Mouse (Mus musculus) hindbrain, embryonic 15.5 days (tissue): Measurements from ENCODE around the gene Eif2ak4. TPM values are rescaled to one million over a fixed set of nuclear protein-coding genes. Genes with fewer than 3 reads are reported as not detected.

ENCODE experiments used
- ATAC-seq: fragments of 200-750 bp; cut with Nextera tagmentation; 2 replicates; pipeline ENCODE4 v1.8.0; 2017; ENCODE audit warnings: low read depth, moderate number of reproducible peaks, moderate TSS enrichment; ENCODE audit not compliant: low FRiP score
- H3K27ac ChIP-seq: fragments of 300-500 bp; sonication (generic); replicated peaks from 2 replicates; pipeline ENCODE4 v1.5.1; 2015; ENCODE audit warnings: mild to moderate bottlenecking, inconsistent platforms
- H3K27me3 ChIP-seq: fragments of 300-500 bp; sonication (generic); 2 replicates; pipeline ENCODE4 v1.6.1; 2015; ENCODE audit warnings: control low read depth, inconsistent platforms
- H3K36me3 ChIP-seq: fragments of 300-500 bp; sonication (generic); 2 replicates; pipeline ENCODE4 v1.6.1; 2015; ENCODE audit warnings: control low read depth, inconsistent platforms
- H3K4me1 ChIP-seq: fragments of 300-500 bp; sonication (generic); replicated peaks from 2 replicates; pipeline ENCODE4 v1.6.1; 2015; ENCODE audit warnings: control low read depth, inconsistent platforms
- H3K4me2 ChIP-seq: fragments of 300-500 bp; sonication (generic); 2 replicates; pipeline ENCODE4 v1.6.1; 2015; ENCODE audit warnings: moderate library complexity, mild to moderate bottlenecking, inconsistent platforms
- H3K4me3 ChIP-seq: fragments of 300-500 bp; sonication (generic); 2 replicates; pipeline ENCODE4 v1.5.1; 2015; ENCODE audit warnings: mild to moderate bottlenecking, inconsistent platforms
- H3K9ac ChIP-seq: fragments of 300-500 bp; sonication (generic); 2 replicates; pipeline ENCODE4 v1.6.1; 2015; ENCODE audit warnings: inconsistent platforms
- H3K9me3 ChIP-seq: fragments of 300-500 bp; sonication (generic); 2 replicates; pipeline ENCODE4 v1.6.1; 2016; ENCODE audit warnings: control low read depth, inconsistent platforms
- WGBS: fragments of 180-500 bp; shearing (Covaris S2); methylation state at CpG from one replicate; pipeline ENCODE4 v1.1.7; 2015; 5-methylcytosine and 5-hydroxymethylcytosine counted together
- polyA plus RNA-seq: library from polyadenylated mRNA; unstranded; fragments of >200 nt; fragmentation: Nextera tagmentation; extraction: Ambion mirVana; gene quantifications from 2 replicates; pipeline ENCODE4 v1.2.1, GENCODE M21; 2015

Gene Eif2ak4
- polyA plus RNA-seq, 1 experiment from 2014 or later = 9.3 TPM

- Histone ChIP-seq H3K27me3 (no peaks in the 10 kb centered on the region), H3K36me3 (peaks cover 22% of the 10 kb centered on the region), H3K9me3 (no peaks in the 10 kb centered on the region), H3K4me3 (no peak overlapping the region), H3K4me2 (no peak overlapping the region), H3K27ac (peak overlapping the region; percentile 48; the same call in 1 of the 2 replicates), H3K9ac (no peak overlapping the region), H3K4me1 (peaks cover 16% of the 10 kb centered on the region)
- 35% methylated on average over 13 of the region's 13 CpGs for WGBS
- ATAC-seq = peak; percentile 76; the same call in 1 of the 2 replicates
Measured at GRCm38 (mm10) chr2:118445696-118446674, 57.6 kb downstream of the Eif2ak4 start.

GRCm38 (mm10) chr2:118448181-118448580 lies 59.8 kb downstream of the Eif2ak4 start:
- Histone ChIP-seq H3K9me3 (no peaks in the 10 kb centered on the region), H3K27ac (no peak overlapping the region), H3K4me3 (no peak overlapping the region), H3K27me3 (no peaks in the 10 kb centered on the region), H3K9ac (no peak overlapping the region), H3K36me3 (peaks cover 22% of the 10 kb centered on the region), H3K4me2 (no peak overlapping the region), H3K4me1 (peaks cover 16% of the 10 kb centered on the region)
- ATAC-seq = no peak
- WGBS = 70% methylated on average over 12 of the region's 12 CpGs

GRCm38 (mm10) chr2:118451056-118451455 lies 62.6 kb downstream of the Eif2ak4 start:
- H3K27me3 ChIP-seq = no peaks in the 10 kb centered on the region
- no peak for ATAC-seq
- peaks cover 12% of the 10 kb centered on the region for H3K36me3 ChIP-seq
- peaks cover 8% of the 10 kb centered on the region; the same call in 1 of the 2 replicates for H3K4me1 ChIP-seq
- no peak overlapping the region for H3K4me2 ChIP-seq
- H3K9ac ChIP-seq = no peak overlapping the region
- 91% methylated on average over 6 of the region's 6 CpGs for WGBS
- H3K27ac ChIP-seq = no peak overlapping the region
- H3K9me3 ChIP-seq = no peaks in the 10 kb centered on the region
- no peak overlapping the region for H3K4me3 ChIP-seq

- Histone ChIP-seq H3K27ac (peak overlapping the region; percentile 78), H3K36me3 (no peaks in the 10 kb centered on the region), H3K4me2 (no peak overlapping the region), H3K9me3 (no peaks in the 10 kb centered on the region), H3K27me3 (no peaks in the 10 kb centered on the region), H3K4me3 (no peak overlapping the region), H3K4me1 (peaks cover 10% of the 10 kb centered on the region), H3K9ac (no peak overlapping the region)
- ATAC-seq = no peak
- 55% methylated on average over 3 of the region's 3 CpGs for WGBS
Measured at GRCm38 (mm10) chr2:118457029-118457428, 68.6 kb downstream of the Eif2ak4 start.

- peaks cover 10% of the 10 kb centered on the region for H3K4me1 ChIP-seq
- ATAC-seq = peak; percentile 90
- no peak overlapping the region for H3K4me3 ChIP-seq
- 0 out of 2 replicates have a peak, but pooled peaks cover 1% of the 10 kb centered on the region for H3K36me3 ChIP-seq
- peak overlapping the region; percentile 78 for H3K27ac ChIP-seq
- H3K9ac ChIP-seq = 0 out of 2 replicates have a peak overlapping the region, but pooled peaks have one; percentile 10
- no peaks in the 10 kb centered on the region for H3K27me3 ChIP-seq
- H3K4me2 ChIP-seq = no peak overlapping the region
- no peaks in the 10 kb centered on the region for H3K9me3 ChIP-seq
- WGBS = 47% methylated on average over 13 of the region's 13 CpGs
Measured at GRCm38 (mm10) chr2:118457463-118458261, 69.2 kb downstream of the Eif2ak4 start.

- H3K9ac ChIP-seq = no peak overlapping the region
- no peak overlapping the region for H3K4me2 ChIP-seq
- H3K4me1 ChIP-seq = peaks cover 10% of the 10 kb centered on the region
- no peaks in the 10 kb centered on the region for H3K9me3 ChIP-seq
- H3K27ac ChIP-seq = no peak overlapping the region
- no peak overlapping the region for H3K4me3 ChIP-seq
- ATAC-seq = no peak
- no peaks in the 10 kb centered on the region for H3K27me3 ChIP-seq
- H3K36me3 ChIP-seq = peaks cover 26% of the 10 kb centered on the region; the same call in 1 of the 2 replicates
- 77% methylated on average over 16 of the region's 16 CpGs for WGBS
Measured at GRCm38 (mm10) chr2:118461480-118462165, 73.2 kb downstream of the Eif2ak4 start.

GRCm38 (mm10) chr2:118463480-118463879 lies 75.1 kb downstream of the Eif2ak4 start:
- H3K4me2 ChIP-seq = no peak overlapping the region
- no peaks in the 10 kb centered on the region for H3K9me3 ChIP-seq
- H3K27me3 ChIP-seq = no peaks in the 10 kb centered on the region
- no peak overlapping the region for H3K27ac ChIP-seq
- ATAC-seq = no peak
- no peak overlapping the region for H3K4me3 ChIP-seq
- H3K4me1 ChIP-seq = no peaks in the 10 kb centered on the region
- H3K9ac ChIP-seq = no peak overlapping the region
- H3K36me3 ChIP-seq = peaks cover 42% of the 10 kb centered on the region; the same call in 1 of the 2 replicates
- 83% methylated on average over 5 of the region's 5 CpGs for WGBS

GRCm38 (mm10) chr2:118464450-118464849 lies 76.0 kb downstream of the Eif2ak4 start:
- ATAC-seq = no peak
- 66% methylated on average over 3 of the region's 3 CpGs for WGBS
- no peaks in the 10 kb centered on the region for H3K4me1 ChIP-seq
- no peak overlapping the region for H3K27ac ChIP-seq
- H3K4me3 ChIP-seq = no peak overlapping the region
- H3K4me2 ChIP-seq = no peak overlapping the region
- H3K9ac ChIP-seq = no peak overlapping the region
- no peaks in the 10 kb centered on the region for H3K9me3 ChIP-seq
- H3K36me3 ChIP-seq = peaks cover 42% of the 10 kb centered on the region; the same call in 1 of the 2 replicates
- H3K27me3 ChIP-seq = no peaks in the 10 kb centered on the region

GRCm38 (mm10) chr2:118465894-118466293 lies 77.5 kb downstream of the Eif2ak4 start:
- Histone ChIP-seq H3K9me3 (no peaks in the 10 kb centered on the region), H3K27me3 (no peaks in the 10 kb centered on the region), H3K9ac (no peak overlapping the region), H3K4me1 (no peaks in the 10 kb centered on the region), H3K4me2 (no peak overlapping the region), H3K36me3 (peaks cover 50% of the 10 kb centered on the region), H3K27ac (no peak overlapping the region), H3K4me3 (no peak overlapping the region)
- ATAC-seq = no peak
- 75% methylated on average over 2 of the region's 2 CpGs for WGBS

GRCm38 (mm10) chr2:118466601-118467000 lies 78.2 kb downstream of the Eif2ak4 start:
- H3K27me3 ChIP-seq = no peaks in the 10 kb centered on the region
- H3K4me1 ChIP-seq = no peaks in the 10 kb centered on the region
- H3K36me3 ChIP-seq = peaks cover 57% of the 10 kb centered on the region
- 68% methylated on average over 1 of the region's 1 CpGs for WGBS
- H3K4me2 ChIP-seq = no peak overlapping the region
- no peak overlapping the region for H3K27ac ChIP-seq
- no peak overlapping the region for H3K9ac ChIP-seq
- ATAC-seq = no peak
- no peak overlapping the region for H3K4me3 ChIP-seq
- H3K9me3 ChIP-seq = no peaks in the 10 kb centered on the region

- Histone ChIP-seq H3K9me3 (no peaks in the 10 kb centered on the region), H3K27me3 (no peaks in the 10 kb centered on the region), H3K4me2 (no peak overlapping the region), H3K27ac (no peak overlapping the region), H3K9ac (no peak overlapping the region), H3K4me3 (no peak overlapping the region), H3K36me3 (peaks cover 66% of the 10 kb centered on the region), H3K4me1 (no peaks in the 10 kb centered on the region)
- ATAC-seq = no peak
Measured at GRCm38 (mm10) chr2:118468354-118468753, 79.9 kb downstream of the Eif2ak4 start.
